Mouse (Mus musculus) cerebellum, adult 11 months (tissue): Measurements from ENCODE around the gene Ldlr.
A peak's percentile ranks its signal among the peaks of the same experiment; 100 is the strongest.
"Not testable (repeated sequence)": the region's sequence is repeated elsewhere in the genome, so short reads cannot be mapped to it uniquely, and the experiment has no call there.

Experiments used
- DNase-seq: peaks from one replicate; pipeline ENCODE4 v3.0.0; 2022

Gene Ldlr

DNA sequence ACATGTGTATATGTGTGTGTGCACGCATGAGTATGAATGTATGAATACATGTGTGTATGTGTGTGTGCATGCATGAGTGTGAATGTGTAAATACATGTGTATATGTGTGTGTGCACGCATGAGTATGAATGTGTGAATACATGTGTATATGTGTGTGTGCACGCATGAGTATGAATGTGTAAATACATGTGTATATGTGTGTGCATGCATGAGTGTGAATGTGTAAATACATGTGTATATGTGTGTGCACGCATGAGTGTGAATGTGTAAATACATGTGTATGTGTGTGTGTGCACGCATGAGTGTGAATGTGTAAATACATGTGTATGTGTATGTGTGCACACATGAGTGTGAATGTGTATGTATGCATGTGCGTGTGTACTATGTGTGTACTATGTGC is 70.2 kb downstream of the Ldlr start:
- DNase-seq, result not testable (repeated sequence)

GRCm38 (mm10) chr9:21794344-21794834 is 71.1 kb downstream of the Ldlr start:
- DNase-seq, result no peak

DNA sequence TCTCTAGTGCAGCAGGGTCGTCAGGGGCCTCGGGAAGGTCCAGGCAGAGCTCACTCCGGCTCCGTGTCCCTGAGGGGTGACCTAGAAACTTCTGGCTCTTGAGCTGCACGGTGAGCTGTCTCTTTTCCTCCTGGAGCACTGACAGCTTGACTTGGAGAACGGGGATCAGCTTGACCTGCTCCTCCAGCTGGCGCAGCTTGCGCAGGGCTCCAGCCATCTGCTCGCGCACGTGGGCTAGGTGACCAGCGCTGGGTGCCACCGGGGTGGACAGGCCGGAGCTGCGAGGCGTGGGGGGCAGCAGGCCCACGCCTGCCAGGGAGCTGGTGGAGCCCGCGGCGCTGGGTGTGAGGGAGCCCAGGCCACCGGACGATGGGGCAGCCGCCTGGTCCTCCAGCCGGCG is 71.6 kb downstream of the Ldlr start:
- DNase-seq, result peak; percentile 79

DNA sequence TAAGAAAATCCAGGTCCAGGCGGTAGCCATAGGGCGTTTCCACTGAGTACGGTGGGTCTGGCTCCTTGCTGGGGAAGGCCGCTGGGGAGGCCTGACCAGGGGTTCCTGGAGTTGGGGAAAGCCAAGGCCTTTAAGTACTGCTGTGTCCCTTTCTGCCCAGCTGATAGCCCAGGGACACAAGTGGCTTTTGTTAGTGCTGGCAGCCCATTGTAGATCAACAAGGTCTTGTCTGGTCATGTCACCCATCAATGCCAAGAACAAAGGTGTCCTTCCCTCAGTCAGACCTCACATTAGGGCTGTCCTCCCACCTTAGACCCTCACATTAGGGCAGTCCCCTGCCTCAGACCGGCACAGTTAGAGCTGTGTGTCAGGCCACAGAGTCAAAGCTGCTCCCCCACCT is 72.3 kb downstream of the Ldlr start:
- DNase-seq, result no peak

GRCm38 (mm10) chr9:21796259-21796658 is 73.0 kb downstream of the Ldlr start:
- no peak for DNase-seq

- no peak for DNase-seq
Observed at GRCm38 (mm10) chr9:21796919-21797318, 73.6 kb downstream of the Ldlr start.

DNA sequence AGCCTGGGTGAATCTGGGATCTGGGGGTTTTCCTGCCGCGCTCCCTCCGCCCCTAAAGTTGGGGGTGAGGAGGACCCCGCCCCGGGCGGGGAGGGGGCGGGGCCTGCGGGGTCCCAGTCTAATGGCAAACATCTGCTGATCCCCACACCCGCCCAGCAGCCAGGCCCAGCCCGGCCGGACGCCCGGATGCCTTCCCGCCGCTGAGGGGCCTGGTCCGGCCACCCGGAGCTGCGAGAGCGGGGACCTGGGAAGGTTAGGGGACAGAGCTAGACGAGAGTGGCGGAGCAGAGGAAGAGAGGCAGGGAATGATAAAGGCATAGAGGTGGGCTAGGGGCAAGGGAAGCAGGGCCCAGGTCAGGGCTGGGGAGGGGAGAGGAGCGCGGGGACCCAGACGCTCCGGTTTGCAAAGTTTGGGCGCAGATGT is 74.7 kb downstream of the Ldlr start:
- no peak for DNase-seq

DNA sequence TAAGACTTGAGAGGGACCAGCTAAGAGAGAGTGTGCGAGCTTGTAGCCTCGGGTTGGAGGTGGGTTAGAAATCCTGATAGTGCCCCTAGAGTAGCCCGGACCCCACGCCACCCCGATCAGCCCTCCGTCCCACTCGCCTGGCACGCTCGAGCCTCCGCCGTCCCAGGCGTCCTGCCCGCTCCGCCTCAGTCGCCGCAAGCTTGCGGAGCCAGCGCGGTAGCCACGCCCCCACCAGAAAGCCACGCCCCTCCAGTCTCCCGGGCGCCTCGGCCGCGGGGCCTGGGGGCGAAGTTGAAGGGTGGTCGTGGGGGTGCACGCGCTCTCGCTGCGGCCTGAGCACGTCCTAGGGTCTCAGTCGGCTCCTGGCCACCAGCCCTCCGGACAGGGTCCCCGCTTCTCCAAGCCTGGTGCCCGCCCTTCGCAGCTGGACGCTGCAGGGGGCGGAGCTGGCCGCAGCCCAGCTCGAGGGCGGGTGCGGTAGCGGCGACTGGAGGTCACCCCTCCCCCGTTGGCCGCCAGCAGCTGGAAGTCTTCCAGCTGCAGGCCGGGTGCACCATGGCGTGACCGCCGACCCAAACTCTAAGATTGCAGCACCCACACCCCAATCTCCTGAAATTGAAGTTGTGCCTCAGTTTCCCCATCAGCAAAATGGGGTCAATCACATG is 75.2 kb downstream of the Ldlr start, which contains the start of gene Kank2:
Kank2 (minus strand) TSS at position 400 of the 665 bp plus-strand sequence.
- DNase-seq, result peak; percentile 74

DNA sequence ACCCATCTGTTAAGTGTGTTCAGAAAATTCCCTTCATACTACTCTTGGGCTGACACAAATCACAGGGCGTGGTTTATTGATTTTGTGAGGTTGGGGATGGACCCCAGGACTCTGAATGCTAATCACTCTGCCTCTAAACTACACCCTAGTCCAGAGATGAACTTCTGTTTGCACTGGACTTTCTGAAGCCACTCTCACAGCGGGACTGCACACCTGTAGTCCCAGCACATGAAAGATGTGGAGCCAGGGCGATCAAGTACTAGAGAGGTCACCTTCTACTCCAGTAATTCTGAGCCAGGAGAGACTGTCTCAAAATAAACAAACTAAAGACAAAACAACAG is 75.7 kb downstream of the Ldlr start:
- no peak for DNase-seq
